In genomic region chr16:80503276-80503675, GRCm38 (mm10) we compare ENCODE assay signal across 17 mouse cellular contexts.
"Had no signal": no experiment of that assay in that cellular context is flagged by ENCODE, and none has a peak within 500 bp of the region (broad histone marks: within the 10 kb centered on the region; RNA-seq: fewer than 3 reads in every experiment).

No protein-coding gene starts in this region.

- H3K27ac ChIP-seq: limb, embryonic 10.5 days; limb, embryonic 13.5 days; liver, embryonic 12.5 days; liver, embryonic 15.5 days; neural tube, embryonic 13.5 days had no signal

- H3K4me1 ChIP-seq: limb, embryonic 10.5 days; liver, embryonic 12.5 days; liver, embryonic 15.5 days; neural tube, embryonic 13.5 days had no signal

- H3K9ac ChIP-seq: limb, embryonic 13.5 days; liver, embryonic 12.5 days; liver, embryonic 15.5 days; neural tube, embryonic 13.5 days had no signal

- H3K9me3 ChIP-seq: limb, embryonic 10.5 days; limb, embryonic 13.5 days; liver, embryonic 12.5 days; liver, embryonic 15.5 days; neural tube, embryonic 13.5 days had no signal

- DNase-seq: kidney, adult 18-20 months; kidney, adult 9 months; kidney, postnatal 14 days; kidney, postnatal 4 days; liver; lung, adult 2 months; lung, postnatal 14 days; lung, postnatal 4 days; retina, postnatal 1 day; thymus, adult 18-20 months; thymus, postnatal 4 days had no signal

- H3K36me3 ChIP-seq: limb, embryonic 10.5 days; limb, embryonic 13.5 days; liver, embryonic 12.5 days; liver, embryonic 15.5 days; neural tube, embryonic 13.5 days had no signal

- H3K4me3 ChIP-seq: limb, embryonic 10.5 days; limb, embryonic 13.5 days; liver, embryonic 12.5 days; liver, embryonic 15.5 days; myocyte; neural tube, embryonic 13.5 days had no signal
